Mouse (Mus musculus) cerebellum, adult 2 months (tissue): ENCODE results near the gene Tcf23.
A peak's percentile ranks its signal among the peaks of the same experiment; 100 is the strongest.

Experiments used
- CTCF ChIP-seq: fragments of 200-500 bp; IDR thresholded peaks from 2 replicates; pipeline ENCODE4 v1.5.1; 2011; ENCODE audit warnings: low read depth, mild to moderate bottlenecking, control low read depth, low read length, moderate library complexity, borderline replicate concordance; ENCODE audit not compliant: insufficient read depth
- POLR2A ChIP-seq: fragments of 200-500 bp; IDR thresholded peaks from 2 replicates; pipeline ENCODE4 v1.6.1; 2011; ENCODE audit warnings: low read length, control low read depth, borderline replicate concordance; ENCODE audit not compliant: insufficient read depth

DNA sequence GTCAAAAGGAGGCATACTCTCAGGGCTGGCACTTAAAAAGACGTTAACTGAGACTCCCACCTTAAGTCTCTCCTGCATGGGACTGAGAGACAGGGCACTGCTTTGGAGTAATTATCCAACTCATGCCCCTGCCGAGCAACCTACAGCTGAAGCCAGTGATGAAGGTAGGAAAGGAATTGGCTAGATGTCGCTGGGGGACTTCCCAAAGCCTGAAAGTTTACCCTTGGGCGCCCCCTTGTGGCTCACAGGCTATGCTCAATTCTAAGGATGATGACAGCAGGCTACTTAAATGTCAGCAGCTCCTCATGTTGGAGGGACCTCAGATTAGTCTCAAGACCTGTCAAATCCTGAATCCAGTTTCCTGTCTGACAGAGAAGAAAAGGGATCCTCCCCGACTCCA lies 35.7 kb downstream of the Tcf23 start:
- TF ChIP-seq CTCF (peak; percentile 84), POLR2A (no peak)
